Mouse (Mus musculus) frontal cortex, postnatal 25 days (tissue): ENCODE data around the gene Mydgf.

Source experiments
- DNase-seq, 2 experiments: peaks; one replicate each; pipeline ENCODE4 v3.0.0; 2022; ENCODE audit warnings: low spot score in 2 of 2

Gene Mydgf

GRCm38 (mm10) chr17:56144546-56144945, 39.2 kb downstream of the Mydgf start:
- no peak for DNase-seq

DNA sequence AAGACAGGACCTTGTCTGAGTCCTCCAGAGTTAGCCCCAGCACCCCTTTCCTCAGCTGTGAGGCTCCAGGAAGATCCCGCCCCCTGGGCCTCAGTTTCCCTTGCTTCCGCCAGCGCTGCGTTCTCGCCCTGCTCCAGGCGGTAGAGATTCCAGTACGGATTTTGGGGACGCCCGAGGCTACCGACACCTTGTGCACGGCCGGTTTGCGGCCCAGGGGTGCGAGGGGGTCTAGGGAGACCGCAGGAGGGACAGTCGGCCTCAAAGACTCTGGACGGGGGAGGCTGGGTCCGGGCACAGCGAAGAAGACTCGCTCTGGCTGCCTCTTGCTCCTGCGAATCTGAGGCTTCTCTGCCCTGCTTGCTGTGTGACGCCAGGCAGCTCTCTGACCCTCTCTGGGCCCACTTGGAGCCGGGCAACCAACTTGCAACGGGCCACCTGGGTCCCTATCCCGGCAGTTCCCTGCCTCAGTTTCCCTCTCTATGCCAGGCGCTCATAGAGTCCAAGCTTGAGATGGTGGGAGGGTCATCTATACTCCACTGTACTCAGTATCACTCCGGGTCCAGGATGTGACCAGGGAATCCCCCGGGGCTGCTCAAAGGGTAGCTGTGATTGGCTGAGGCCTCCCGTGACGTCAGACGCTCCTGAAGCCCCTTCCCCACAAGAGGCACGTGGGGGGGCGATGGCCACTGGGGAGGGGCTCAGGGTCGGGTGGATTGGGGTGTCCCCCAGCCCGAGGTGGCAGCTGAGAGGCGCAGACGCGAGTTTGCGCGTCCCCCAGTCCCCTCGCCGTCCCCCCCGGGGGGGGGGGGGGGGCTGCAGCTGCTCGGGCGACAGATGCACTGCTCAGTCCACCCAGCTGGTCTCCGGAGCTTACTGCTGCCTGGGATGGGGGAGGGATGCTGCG, 41.8 kb downstream of the Mydgf start:
- DNase-seq = peak in 1 of 2 experiments; percentile 57

DNA sequence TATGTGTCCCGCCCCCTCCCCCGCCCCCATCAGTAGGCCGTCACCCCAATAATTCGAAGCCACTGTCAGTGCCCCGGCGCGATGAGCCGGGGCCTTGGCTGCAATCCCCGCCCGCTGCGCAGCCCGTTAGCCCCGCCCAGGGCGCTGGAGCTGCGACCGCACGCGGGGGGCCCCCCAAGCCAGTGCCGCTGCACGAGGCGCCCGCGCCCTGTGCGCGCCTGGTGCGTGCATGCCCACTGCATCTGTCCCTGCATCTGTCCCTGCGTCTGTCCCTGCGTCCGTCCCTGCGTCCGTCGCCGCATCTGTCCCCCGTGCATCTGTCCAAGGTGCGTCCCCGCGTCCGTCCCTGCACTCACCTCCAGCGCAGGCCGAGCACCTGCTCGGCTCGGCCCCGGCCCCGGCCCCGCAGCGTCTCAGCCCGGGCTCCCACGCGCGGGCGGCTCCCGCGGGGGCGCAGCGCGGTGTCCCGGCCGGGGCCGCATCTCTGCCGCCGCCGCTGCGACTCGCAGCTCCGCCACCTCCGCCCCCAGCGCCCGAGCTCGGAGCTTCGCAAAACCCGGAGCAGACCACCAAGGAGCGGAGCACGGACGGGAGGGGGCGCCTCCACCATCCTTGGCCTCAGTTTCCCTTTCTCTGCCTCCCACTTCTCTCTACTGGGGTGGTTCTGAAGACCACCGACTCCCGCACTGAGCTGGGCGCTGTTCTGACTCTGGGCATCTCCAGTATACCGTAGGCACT, 43.7 kb downstream of the Mydgf start, which contains the start of gene Sema6b:
TSS of gene Sema6b (minus strand) at position 486 of the 738 bp plus-strand sequence.
- peak; percentile 67 to 71 for DNase-seq

DNA sequence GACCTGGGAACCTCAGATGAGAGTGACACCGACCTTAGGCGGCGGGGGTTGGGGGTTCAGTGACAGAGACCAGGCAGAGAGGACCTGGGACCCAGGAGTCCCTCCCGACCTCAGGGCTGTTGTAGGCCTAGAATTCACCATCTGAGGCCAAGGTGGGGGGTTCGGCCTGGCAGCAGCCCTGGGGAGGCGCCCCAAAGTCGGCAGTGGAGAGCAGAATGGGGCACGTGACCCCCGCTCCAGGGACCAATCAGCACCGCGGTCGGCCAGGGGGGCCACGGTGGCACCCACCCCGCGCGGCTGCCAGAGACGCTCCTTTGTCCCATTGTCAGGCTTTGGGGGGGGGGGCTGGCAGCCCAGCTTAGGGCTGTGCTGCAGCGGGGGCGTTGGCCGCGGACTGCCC, 44.4 kb downstream of the Mydgf start:
- DNase-seq = no peak

GRCm38 (mm10) chr17:56137839-56138613, 45.7 kb downstream of the Mydgf start:
- DNase-seq = no peak

- DNase-seq = no peak
Observed at GRCm38 (mm10) chr17:56136558-56136957, 47.2 kb downstream of the Mydgf start.

DNA sequence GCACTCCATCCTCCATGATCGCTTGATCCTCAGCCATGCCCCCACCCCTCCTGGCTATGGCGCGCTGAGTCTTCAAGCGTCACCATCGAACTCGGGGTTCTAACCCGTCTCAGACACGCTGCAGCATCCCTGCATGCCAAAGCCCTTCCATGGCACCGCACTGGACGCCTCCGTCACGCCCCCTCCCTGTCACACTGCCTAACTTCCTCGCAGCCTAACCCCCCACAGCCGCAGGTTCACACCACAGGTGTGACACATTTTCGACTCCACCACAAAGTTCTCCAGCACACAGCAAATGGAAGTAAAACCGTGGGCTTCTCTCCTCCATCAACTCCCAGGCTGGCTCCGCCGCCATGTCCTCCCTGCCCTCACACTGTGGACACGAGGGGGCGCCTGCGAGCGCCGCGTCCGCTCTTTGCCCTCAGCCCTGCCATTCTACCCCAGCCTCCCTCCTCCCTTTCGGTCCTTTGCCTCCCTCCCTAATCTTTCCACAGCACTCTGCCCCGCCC, 49.2 kb downstream of the Mydgf start:
- no peak for DNase-seq

DNA sequence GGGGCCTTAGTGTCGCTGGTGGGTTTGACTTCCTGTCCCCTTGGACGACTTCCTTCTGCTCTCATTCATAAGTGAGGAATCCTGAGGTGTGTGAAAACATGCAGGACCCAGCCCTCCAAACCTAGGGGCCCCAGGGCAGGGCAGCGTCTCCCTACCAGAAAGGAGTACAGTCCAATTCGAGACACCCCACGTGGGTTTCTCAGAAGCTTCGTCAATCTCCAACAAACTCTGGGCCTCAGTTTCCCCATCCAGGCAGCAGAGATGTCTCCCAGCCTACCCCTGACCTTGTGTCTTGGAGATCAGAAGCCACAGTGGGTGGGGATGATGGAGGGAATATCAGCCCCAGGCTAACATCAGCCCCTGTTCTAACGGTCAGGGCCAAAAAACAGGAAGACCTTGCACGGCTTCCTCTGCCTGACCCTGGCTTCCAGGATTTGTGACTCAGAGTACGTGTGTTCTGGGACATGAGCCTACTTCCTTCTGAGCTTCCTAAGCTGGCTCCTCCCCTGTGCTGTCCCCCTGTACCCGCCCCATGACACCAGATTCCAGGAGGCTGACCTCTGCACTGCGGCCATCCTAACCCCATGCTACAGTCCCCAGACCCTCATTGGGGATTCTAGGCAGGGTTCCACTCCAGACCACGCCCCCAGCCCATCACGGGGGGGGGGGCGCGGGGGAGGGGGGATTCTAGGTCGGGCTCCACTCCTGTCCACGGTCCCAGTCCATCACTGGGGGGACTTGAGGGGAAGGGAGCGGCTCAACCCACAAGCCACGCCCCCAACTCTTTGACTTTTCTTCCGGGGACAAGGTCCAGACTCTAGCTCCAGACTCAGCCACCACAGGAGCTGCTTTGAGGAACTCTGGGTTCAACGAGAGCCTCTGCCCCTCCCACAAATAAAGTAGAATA, 50.0 kb downstream of the Mydgf start:
- DNase-seq = no peak

GRCm38 (mm10) chr17:56132661-56133060, 51.1 kb downstream of the Mydgf start:
- DNase-seq = no peak

DNA sequence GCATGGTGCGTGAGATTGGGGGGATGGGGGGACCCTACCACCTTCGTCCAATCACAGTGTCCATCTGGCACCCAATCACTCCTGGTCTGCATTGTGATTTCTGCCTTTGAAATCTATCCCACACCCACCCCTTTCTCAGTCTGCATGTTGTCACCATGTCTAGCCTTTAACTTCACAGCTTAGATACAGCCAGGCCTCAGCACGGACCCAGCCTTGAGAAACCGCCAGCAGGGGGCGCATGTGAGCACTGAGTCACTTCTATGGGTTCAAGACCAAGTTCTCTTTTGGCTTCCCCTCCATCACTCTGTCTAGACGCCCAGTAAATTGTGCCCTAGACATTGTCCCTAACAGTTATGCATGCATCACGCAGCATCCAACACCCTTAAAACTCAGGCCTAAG, 51.9 kb downstream of the Mydgf start:
- peak in 1 of 2 experiments; percentile 59 for DNase-seq

DNA sequence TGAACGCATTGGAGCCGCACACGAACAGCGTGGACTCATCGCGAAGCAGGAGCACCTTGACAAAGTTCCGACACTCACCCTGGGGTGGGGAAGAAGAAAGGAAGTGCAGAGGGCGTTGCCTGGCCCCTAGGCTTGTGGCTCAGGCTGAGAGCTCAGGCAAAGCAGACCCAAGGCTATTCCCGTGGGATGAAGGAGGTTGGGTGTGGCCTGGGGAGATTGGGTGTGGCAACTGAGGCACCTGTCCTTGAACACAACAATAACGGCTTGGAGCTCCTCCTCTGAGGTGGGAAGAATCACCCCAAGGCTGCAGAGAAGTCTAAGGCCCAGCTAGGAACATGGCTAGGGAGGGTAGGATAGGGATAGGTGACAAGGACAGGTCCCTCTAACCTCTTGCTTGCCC, 52.6 kb downstream of the Mydgf start:
- no peak for DNase-seq

GRCm38 (mm10) chr17:56128246-56128645, 55.5 kb downstream of the Mydgf start:
- DNase-seq = no peak

GRCm38 (mm10) chr17:56126175-56126574, 57.5 kb downstream of the Mydgf start:
- no peak for DNase-seq
